Mouse (Mus musculus) hindbrain, embryonic 13.5 days (tissue): ENCODE measurements around the gene Rab26. TPM values are rescaled to one million over a fixed set of nuclear protein-coding genes. Genes with fewer than 3 reads are reported as not detected.
A peak's percentile ranks its signal among the peaks of the same experiment; 100 is the strongest.

Experiments used
- ATAC-seq: fragments of 200-750 bp; cut with Nextera tagmentation; 2 replicates; pipeline ENCODE4 v1.8.0; 2017; ENCODE audit warnings: moderate TSS enrichment; ENCODE audit not compliant: low FRiP score
- H3K27ac ChIP-seq: fragments of 300-500 bp; sonication (generic); 2 replicates; pipeline ENCODE4 v1.5.1; 2015; ENCODE audit warnings: inconsistent platforms, mild to moderate bottlenecking, moderate library complexity
- H3K27me3 ChIP-seq: fragments of 300-500 bp; sonication (generic); 2 replicates; pipeline ENCODE4 v1.6.1; 2015; ENCODE audit warnings: mild to moderate bottlenecking, inconsistent platforms
- H3K36me3 ChIP-seq: fragments of 300-500 bp; sonication (generic); 2 replicates; pipeline ENCODE4 v1.6.1; 2015; ENCODE audit warnings: mild to moderate bottlenecking, inconsistent platforms
- H3K4me1 ChIP-seq: fragments of 300-500 bp; sonication (generic); replicated peaks from 2 replicates; pipeline ENCODE4 v1.6.1; 2015; ENCODE audit warnings: inconsistent platforms
- H3K4me2 ChIP-seq: fragments of 300-500 bp; sonication (generic); 2 replicates; pipeline ENCODE4 v1.6.1; 2015; ENCODE audit warnings: inconsistent platforms, mild to moderate bottlenecking, moderate library complexity
- H3K4me3 ChIP-seq: fragments of 300-500 bp; sonication (generic); 2 replicates; pipeline ENCODE4 v1.5.1; 2015; ENCODE audit warnings: mild to moderate bottlenecking, inconsistent platforms
- H3K9ac ChIP-seq: fragments of 300-500 bp; sonication (generic); 2 replicates; pipeline ENCODE4 v1.6.1; 2015; ENCODE audit warnings: mild to moderate bottlenecking, inconsistent platforms
- H3K9me3 ChIP-seq: fragments of 300-500 bp; sonication (generic); 2 replicates; pipeline ENCODE4 v1.6.1; 2016; ENCODE audit warnings: inconsistent platforms
- WGBS: fragments of 180-500 bp; shearing (Covaris S2); methylation state at CpG from one replicate; pipeline ENCODE4 v1.1.7; 2015; 5-methylcytosine and 5-hydroxymethylcytosine counted together
- polyA plus RNA-seq: library from polyadenylated mRNA; unstranded; fragments of >200 nt; fragmentation: Nextera tagmentation; extraction: Ambion mirVana; gene quantifications from 2 replicates; pipeline ENCODE4 v1.2.1, GENCODE M21; 2015

Gene Rab26
- polyA plus RNA-seq, 1 experiment from 2014 or later = 2.8 TPM

GRCm38 (mm10) chr17:24560301-24561028, 26.5 kb upstream of the Rab26 start:
- Histone ChIP-seq H3K4me2 (no peak overlapping the region), H3K27me3 (no peaks in the 10 kb centered on the region), H3K4me1 (peaks cover 31% of the 10 kb centered on the region), H3K4me3 (no peak overlapping the region), H3K9me3 (no peaks in the 10 kb centered on the region), H3K27ac (no peak overlapping the region), H3K36me3 (peaks cover 8% of the 10 kb centered on the region), H3K9ac (no peak overlapping the region)
- ATAC-seq = no peak
- WGBS = 87% methylated on average over 5 of the region's 5 CpGs

- Histone ChIP-seq H3K27ac (peak overlapping the region; percentile 86), H3K9me3 (no peaks in the 10 kb centered on the region), H3K36me3 (no peaks in the 10 kb centered on the region), H3K9ac (0 out of 2 replicates have a peak overlapping the region, but pooled peaks have one; percentile 29), H3K4me3 (no peak overlapping the region), H3K4me1 (peaks cover 32% of the 10 kb centered on the region), H3K27me3 (no peaks in the 10 kb centered on the region), H3K4me2 (peak overlapping the region; percentile 19)
- ATAC-seq = peak; percentile 64
- WGBS = 32% methylated on average over 3 of the region's 3 CpGs
Measured at GRCm38 (mm10) chr17:24559146-24559545, 25.1 kb upstream of the Rab26 start.

- 20% methylated on average over 4 of the region's 4 CpGs for WGBS
- Histone ChIP-seq H3K9me3 (no peaks in the 10 kb centered on the region), H3K27me3 (no peaks in the 10 kb centered on the region), H3K4me1 (peaks cover 34% of the 10 kb centered on the region), H3K9ac (0 out of 2 replicates have a peak overlapping the region, but pooled peaks have one; percentile 29), H3K4me2 (peak overlapping the region; percentile 19), H3K4me3 (no peak overlapping the region), H3K27ac (peak overlapping the region; percentile 86), H3K36me3 (no peaks in the 10 kb centered on the region)
- ATAC-seq = peak; percentile 75
Measured at GRCm38 (mm10) chr17:24558600-24559099, 24.6 kb upstream of the Rab26 start.

- ATAC-seq = no peak
- WGBS = 93% methylated on average over 7 of the region's 7 CpGs
- H3K36me3 ChIP-seq = no peaks in the 10 kb centered on the region
- H3K4me3 ChIP-seq = no peak overlapping the region
- H3K27me3 ChIP-seq = no peaks in the 10 kb centered on the region
- no peaks in the 10 kb centered on the region for H3K9me3 ChIP-seq
- H3K4me1 ChIP-seq = peaks cover 47% of the 10 kb centered on the region
- no peak overlapping the region for H3K4me2 ChIP-seq
- no peak overlapping the region for H3K9ac ChIP-seq
- H3K27ac ChIP-seq = no peak overlapping the region
Measured at GRCm38 (mm10) chr17:24557091-24557490, 23.1 kb upstream of the Rab26 start.

GRCm38 (mm10) chr17:24551050-24551444, 17.0 kb upstream of the Rab26 start:
- H3K4me2 ChIP-seq = peak overlapping the region; percentile 93
- WGBS = 58% methylated on average over 3 of the region's 3 CpGs
- peak overlapping the region; percentile 96 for H3K9ac ChIP-seq

GRCm38 (mm10) chr17:24550416-24551049, 16.5 kb upstream of the Rab26 start:
- Histone ChIP-seq H3K4me1 (peaks cover 40% of the 10 kb centered on the region), H3K4me2 (peak overlapping the region; percentile 93), H3K4me3 (peak overlapping the region; percentile 91), H3K36me3 (no peaks in the 10 kb centered on the region), H3K9ac (peak overlapping the region; percentile 96), H3K27me3 (peaks cover 24% of the 10 kb centered on the region), H3K27ac (peak overlapping the region; percentile 98), H3K9me3 (no peaks in the 10 kb centered on the region)
- ATAC-seq = peak; percentile 88
- under 1% methylated on average over 44 of the region's 44 CpGs for WGBS

More at GRCm38 (mm10) chr17:24551050-24551444, 17.0 kb upstream of the Rab26 start:
- ATAC-seq = no peak
- peaks cover 23% of the 10 kb centered on the region for H3K27me3 ChIP-seq
- H3K9me3 ChIP-seq = no peaks in the 10 kb centered on the region
- H3K4me3 ChIP-seq = peak overlapping the region; percentile 91
- no peaks in the 10 kb centered on the region for H3K36me3 ChIP-seq
- peaks cover 40% of the 10 kb centered on the region for H3K4me1 ChIP-seq
- H3K27ac ChIP-seq = peak overlapping the region; percentile 98

- Histone ChIP-seq H3K4me1 (peaks cover 41% of the 10 kb centered on the region), H3K4me2 (peak within 1 kb of the TSS; percentile 93), H3K27ac (peak within 1 kb of the TSS; percentile 98), H3K36me3 (no peaks in the 10 kb centered on the region), H3K27me3 (peaks cover 26% of the 10 kb centered on the region), H3K9ac (peak within 1 kb of the TSS; percentile 96), H3K4me3 (peak within 1 kb of the TSS; percentile 91), H3K9me3 (no peaks in the 10 kb centered on the region)
- ATAC-seq = peak; percentile 95
- WGBS = under 1% methylated on average over 65 of the region's 72 CpGs
Measured at GRCm38 (mm10) chr17:24549618-24550415, 15.8 kb upstream of the Rab26 start, which contains the start of gene Pkd1. Gene Pkd1, plus strand, starts transcription at chr17:24549834.

- ATAC-seq = peak; percentile 8; the same call in 1 of the 2 replicates
- Histone ChIP-seq H3K36me3 (no peaks in the 10 kb centered on the region), H3K4me1 (peaks cover 42% of the 10 kb centered on the region), H3K4me3 (peak overlapping the region; percentile 91), H3K9ac (peak overlapping the region; percentile 53; the same call in 1 of the 2 replicates), H3K4me2 (peak overlapping the region; percentile 93), H3K27me3 (peaks cover 29% of the 10 kb centered on the region), H3K9me3 (no peaks in the 10 kb centered on the region), H3K27ac (peak overlapping the region; percentile 72)
- WGBS = 5% methylated on average over 23 of the region's 23 CpGs
Measured at GRCm38 (mm10) chr17:24548921-24549617, 15.1 kb upstream of the Rab26 start.

- Histone ChIP-seq H3K4me2 (peak overlapping the region; percentile 93), H3K27ac (no peak overlapping the region), H3K9ac (no peak overlapping the region), H3K36me3 (no peaks in the 10 kb centered on the region), H3K4me1 (peaks cover 42% of the 10 kb centered on the region), H3K4me3 (no peak overlapping the region), H3K27me3 (peaks cover 29% of the 10 kb centered on the region), H3K9me3 (no peaks in the 10 kb centered on the region)
- 39% methylated on average over 9 of the region's 9 CpGs for WGBS
- ATAC-seq = no peak
Measured at GRCm38 (mm10) chr17:24548435-24548834, 14.4 kb upstream of the Rab26 start.

- Histone ChIP-seq H3K4me3 (no peak overlapping the region), H3K4me2 (no peak overlapping the region), H3K36me3 (no peaks in the 10 kb centered on the region), H3K4me1 (peaks cover 20% of the 10 kb centered on the region), H3K9ac (0 out of 2 replicates have a peak overlapping the region, but pooled peaks have one; percentile 24), H3K27me3 (peaks cover 29% of the 10 kb centered on the region), H3K27ac (no peak overlapping the region), H3K9me3 (no peaks in the 10 kb centered on the region)
- 94% methylated on average over 3 of the region's 3 CpGs for WGBS
- ATAC-seq = no peak
Measured at GRCm38 (mm10) chr17:24546234-24546633, 12.2 kb upstream of the Rab26 start.

GRCm38 (mm10) chr17:24545247-24545646, 11.2 kb upstream of the Rab26 start:
- Histone ChIP-seq H3K36me3 (no peaks in the 10 kb centered on the region), H3K9ac (no peak overlapping the region), H3K9me3 (no peaks in the 10 kb centered on the region), H3K4me3 (no peak overlapping the region), H3K27ac (no peak overlapping the region), H3K4me2 (no peak overlapping the region), H3K27me3 (peaks cover 29% of the 10 kb centered on the region), H3K4me1 (peaks cover 15% of the 10 kb centered on the region)
- no peak for ATAC-seq
- 85% methylated on average over 2 of the region's 2 CpGs for WGBS
